Mouse (Mus musculus) megakaryocyte, embryonic 14.5 days (primary cell): Measurements from ENCODE around the gene Gm5767.

Experiments
- FLI1 ChIP-seq: IDR thresholded peaks from 2 replicates; pipeline ENCODE4 v1.6.1; 2012; ENCODE audit warnings: low read length, inconsistent platforms, mixed read lengths
- GATA1 ChIP-seq: IDR thresholded peaks from 3 replicates; pipeline ENCODE4 v1.6.1; 2012; ENCODE audit warnings: mixed read lengths, low read length, inconsistent platforms, borderline replicate concordance

GRCm38 (mm10) chr16:8714851-8715250 lies 34.3 kb downstream of the Gm5767 start:
- TF ChIP-seq GATA1 = no peak
- TF ChIP-seq FLI1 = no peak
